Mouse (Mus musculus): Measurements from ENCODE around the gene Fam181a.

DNA sequence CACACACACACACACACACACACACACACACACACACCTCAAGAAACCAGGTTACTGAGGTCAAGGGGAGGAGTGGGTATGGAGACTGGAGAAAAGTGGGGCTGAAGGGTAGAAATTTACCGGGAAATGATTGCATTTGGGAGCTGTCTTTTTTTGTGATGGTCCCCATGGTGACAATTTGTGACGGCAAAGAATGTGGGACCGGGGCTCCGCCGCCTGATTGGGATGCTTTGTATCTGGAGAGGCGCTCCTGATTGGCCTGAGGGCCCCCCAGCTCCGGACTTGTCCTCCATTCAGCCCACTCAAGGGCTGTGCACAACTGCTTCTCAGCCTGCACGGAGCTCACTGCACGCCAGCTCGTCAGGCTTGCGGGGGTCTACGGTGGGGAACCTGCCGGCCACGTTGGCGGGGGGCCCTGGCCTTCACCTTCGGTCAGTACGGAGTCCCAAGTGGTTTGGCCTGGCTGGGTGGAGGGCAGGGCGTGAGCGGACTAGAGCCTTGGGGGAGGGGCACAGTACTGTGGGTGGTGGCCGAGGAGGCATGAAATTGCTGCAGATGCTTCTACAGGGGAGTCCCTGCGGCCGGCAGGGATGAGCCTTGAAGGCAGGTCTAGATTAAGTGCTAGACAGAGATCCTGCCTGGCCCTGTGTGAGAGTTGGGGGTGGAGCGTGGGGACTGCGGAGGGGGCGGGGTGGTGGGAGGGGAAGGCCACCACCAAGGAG, 4.0 kb downstream of the Fam181a start:
- TF ChIP-seq CTCF (IDR thresholded peaks at IDR 0.05; ENCODE audit: insufficient read depth, low read depth, low read length) (no peak), POLR2A (IDR thresholded peaks at IDR 0.05; ENCODE audit: insufficient read depth, low read depth, low read length) (no peak)
